Mouse (Mus musculus): ENCODE measurements around the gene Wee1. TPM values are rescaled to one million over a fixed set of nuclear protein-coding genes. Genes with fewer than 3 reads are reported as not detected.

Wee1 gene
- polyA plus RNA-seq (2015; fragmentation: Nextera tagmentation; extraction: Ambion mirVana): 5.2 TPM in 2 replicates

GRCm38 (mm10) chr7:110121516-110122288 lies at the start of gene Wee1:
TSS of gene Wee1 (plus strand) at chr7:110122046.
- WGBS: under 1% methylated on average over 81 of the region's 81 CpGs
- H3K9ac ChIP-seq: peak within 1 kb of the TSS; percentile 81
- peak; percentile 98 for ATAC-seq (ENCODE audit: low FRiP score)

GRCm38 (mm10) chr7:110078168-110078567 lies 43.7 kb upstream of the Wee1 start:
- WGBS: 96% methylated on average over 5 of the region's 5 CpGs
- no peak for ATAC-seq (ENCODE audit: low FRiP score)
- Histone ChIP-seq H3K27ac (no peak overlapping the region), H3K9ac (no peak overlapping the region), H3K4me2 (no peak overlapping the region), H3K4me1 (replicated peaks) (0 out of 2 replicates have a peak, but pooled peaks cover under 1% of the 10 kb centered on the region), H3K4me3 (no peak overlapping the region), H3K36me3 (peaks cover 95% of the 10 kb centered on the region), H3K27me3 (no peaks in the 10 kb centered on the region), H3K9me3 (no peaks in the 10 kb centered on the region)

More at GRCm38 (mm10) chr7:110121516-110122288, at the start of gene Wee1:
- Histone ChIP-seq H3K4me3 (peak within 1 kb of the TSS; percentile 89), H3K36me3 (no peaks in the 10 kb centered on the region), H3K4me1 (replicated peaks) (peaks cover 12% of the 10 kb centered on the region), H3K27ac (peak within 1 kb of the TSS; percentile 83), H3K27me3 (no peaks in the 10 kb centered on the region), H3K4me2 (peak within 1 kb of the TSS; percentile 73), H3K9me3 (no peaks in the 10 kb centered on the region)

DNA sequence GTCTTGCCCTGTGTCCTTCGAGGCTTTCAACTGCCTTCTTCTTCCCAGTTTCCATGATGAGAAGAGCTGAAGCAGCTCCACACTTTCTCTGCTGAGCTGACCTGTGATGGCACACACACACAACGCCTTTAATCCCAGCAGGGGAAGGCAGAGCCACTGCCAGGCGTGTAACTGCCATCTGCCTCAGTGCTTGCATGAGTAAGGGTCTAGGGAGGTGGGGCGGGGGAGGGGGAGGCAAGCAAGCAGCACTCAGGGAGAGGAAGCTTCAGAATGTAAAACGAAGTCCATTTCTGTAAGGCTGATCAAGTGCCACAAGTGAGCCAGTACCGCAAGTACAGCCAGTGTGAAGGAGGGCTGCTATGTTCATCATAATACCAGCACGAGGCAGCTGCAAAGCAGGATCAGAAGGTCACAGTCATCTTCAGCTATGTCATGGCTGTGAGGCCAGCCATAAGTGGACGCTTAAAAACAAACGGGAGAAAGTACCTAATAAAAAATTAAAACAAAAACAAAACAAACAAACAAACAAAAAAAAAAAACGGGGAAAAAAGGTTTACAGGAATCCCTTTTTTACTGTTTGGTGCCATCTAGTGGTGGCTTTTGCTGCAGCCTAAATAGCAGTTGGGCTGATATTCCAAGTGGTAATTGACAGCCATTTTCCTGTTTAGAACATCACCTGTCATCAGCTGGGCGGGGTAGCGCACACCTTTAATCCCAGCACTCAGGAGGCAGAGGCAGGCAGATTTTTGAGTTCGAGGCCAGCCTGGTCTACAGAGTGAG lies 38.3 kb upstream of the Wee1 start:
- peak overlapping the region; percentile 67; the same call in 1 of the 2 replicates for H3K27ac ChIP-seq
- H3K27me3 ChIP-seq: no peaks in the 10 kb centered on the region
- H3K9ac ChIP-seq: no peak overlapping the region
- 0 out of 2 replicates have a peak, but pooled peaks cover 5% of the 10 kb centered on the region for H3K4me1 ChIP-seq (replicated peaks)
- no peak for ATAC-seq (ENCODE audit: low FRiP score)
- H3K9me3 ChIP-seq: no peaks in the 10 kb centered on the region
- H3K4me3 ChIP-seq: no peak overlapping the region
- H3K36me3 ChIP-seq: peaks cover 95% of the 10 kb centered on the region
- 67% methylated on average over 13 of the region's 13 CpGs for WGBS
- no peak overlapping the region for H3K4me2 ChIP-seq

GRCm38 (mm10) chr7:110085217-110085616 lies 36.6 kb upstream of the Wee1 start:
- H3K4me1 ChIP-seq (replicated peaks): 0 out of 2 replicates have a peak, but pooled peaks cover 5% of the 10 kb centered on the region
- no peaks in the 10 kb centered on the region for H3K9me3 ChIP-seq
- H3K9ac ChIP-seq: no peak overlapping the region
- no peak overlapping the region for H3K4me3 ChIP-seq
- H3K36me3 ChIP-seq: peaks cover 94% of the 10 kb centered on the region
- no peak overlapping the region for H3K4me2 ChIP-seq
- H3K27me3 ChIP-seq: no peaks in the 10 kb centered on the region
- H3K27ac ChIP-seq: no peak overlapping the region
- ATAC-seq (ENCODE audit: low FRiP score): no peak

GRCm38 (mm10) chr7:110087914-110088313 lies 33.9 kb upstream of the Wee1 start:
- Histone ChIP-seq H3K36me3 (peaks cover 84% of the 10 kb centered on the region), H3K27me3 (no peaks in the 10 kb centered on the region), H3K9ac (no peak overlapping the region), H3K27ac (no peak overlapping the region), H3K4me1 (replicated peaks) (peaks cover 18% of the 10 kb centered on the region), H3K4me2 (no peak overlapping the region), H3K9me3 (no peaks in the 10 kb centered on the region), H3K4me3 (no peak overlapping the region)
- no peak for ATAC-seq (ENCODE audit: low FRiP score)
- WGBS: 86% methylated on average over 4 of the region's 4 CpGs

GRCm38 (mm10) chr7:110091670-110092069 lies 30.2 kb upstream of the Wee1 start:
- Histone ChIP-seq H3K36me3 (peaks cover 81% of the 10 kb centered on the region), H3K27ac (no peak overlapping the region), H3K4me2 (no peak overlapping the region), H3K27me3 (no peaks in the 10 kb centered on the region), H3K9ac (no peak overlapping the region), H3K4me1 (replicated peaks) (peaks cover 13% of the 10 kb centered on the region), H3K4me3 (no peak overlapping the region), H3K9me3 (no peaks in the 10 kb centered on the region)
- 0 out of 2 replicates have a peak, but pooled peaks have one; percentile 49 for ATAC-seq (ENCODE audit: low FRiP score)
- 51% methylated on average over 7 of the region's 7 CpGs for WGBS

DNA sequence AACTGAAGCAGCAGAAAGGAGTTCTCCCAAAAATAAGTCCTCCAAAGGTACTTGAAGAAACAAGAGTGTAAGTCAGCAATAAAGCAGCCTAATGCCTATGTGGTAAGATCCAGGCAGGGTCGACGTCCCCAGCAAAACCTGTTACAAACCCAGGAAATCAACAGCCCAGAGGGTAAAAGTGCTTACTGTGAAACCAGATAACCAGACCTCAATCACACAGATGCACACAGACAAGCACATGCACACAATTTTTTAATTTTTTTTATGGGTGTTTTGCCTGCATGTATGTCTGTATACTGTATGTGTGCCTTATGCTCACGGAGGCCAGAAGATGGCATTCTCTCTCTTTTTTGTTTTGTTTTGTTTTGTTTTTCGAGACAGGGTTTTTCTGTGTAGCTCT lies 25.5 kb upstream of the Wee1 start:
- no peak for ATAC-seq (ENCODE audit: low FRiP score)
- H3K9me3 ChIP-seq: no peaks in the 10 kb centered on the region
- H3K4me2 ChIP-seq: no peak overlapping the region
- H3K36me3 ChIP-seq: peaks cover 46% of the 10 kb centered on the region
- 84% methylated on average over 4 of the region's 4 CpGs for WGBS
- H3K27me3 ChIP-seq: no peaks in the 10 kb centered on the region
- H3K9ac ChIP-seq: no peak overlapping the region
- H3K4me1 ChIP-seq (replicated peaks): peaks cover 10% of the 10 kb centered on the region
- H3K4me3 ChIP-seq: no peak overlapping the region
- no peak overlapping the region for H3K27ac ChIP-seq

GRCm38 (mm10) chr7:110097106-110097793 lies 24.6 kb upstream of the Wee1 start:
- H3K9ac ChIP-seq: no peak overlapping the region
- WGBS: 55% methylated on average over 7 of the region's 7 CpGs
- no peak overlapping the region for H3K4me2 ChIP-seq
- no peak overlapping the region for H3K4me3 ChIP-seq
- H3K36me3 ChIP-seq: peaks cover 39% of the 10 kb centered on the region
- H3K9me3 ChIP-seq: no peaks in the 10 kb centered on the region
- H3K27ac ChIP-seq: no peak overlapping the region
- no peak for ATAC-seq (ENCODE audit: low FRiP score)
- H3K4me1 ChIP-seq (replicated peaks): 0 out of 2 replicates have a peak, but pooled peaks cover under 1% of the 10 kb centered on the region
- H3K27me3 ChIP-seq: no peaks in the 10 kb centered on the region

- H3K36me3 ChIP-seq: peaks cover 8% of the 10 kb centered on the region
- H3K4me1 ChIP-seq (replicated peaks): no peaks in the 10 kb centered on the region
- no peak for ATAC-seq (ENCODE audit: low FRiP score)
- H3K4me3 ChIP-seq: no peak overlapping the region
- WGBS: 60% methylated on average over 6 of the region's 6 CpGs
- no peaks in the 10 kb centered on the region for H3K27me3 ChIP-seq
- H3K4me2 ChIP-seq: no peak overlapping the region
- no peak overlapping the region for H3K9ac ChIP-seq
- H3K9me3 ChIP-seq: no peaks in the 10 kb centered on the region
- no peak overlapping the region for H3K27ac ChIP-seq
Observed at GRCm38 (mm10) chr7:110100854-110101253, 21.0 kb upstream of the Wee1 start.

- Histone ChIP-seq H3K36me3 (peaks cover 4% of the 10 kb centered on the region), H3K4me1 (replicated peaks) (no peaks in the 10 kb centered on the region), H3K27ac (no peak overlapping the region), H3K9ac (no peak overlapping the region), H3K4me2 (no peak overlapping the region), H3K27me3 (no peaks in the 10 kb centered on the region), H3K4me3 (no peak overlapping the region), H3K9me3 (no peaks in the 10 kb centered on the region)
- no peak for ATAC-seq (ENCODE audit: low FRiP score)
- WGBS: 79% methylated on average over 5 of the region's 5 CpGs
Observed at GRCm38 (mm10) chr7:110101266-110101665, 20.6 kb upstream of the Wee1 start.

GRCm38 (mm10) chr7:110105041-110105440 lies 16.8 kb upstream of the Wee1 start:
- no peak for ATAC-seq (ENCODE audit: low FRiP score)
- Histone ChIP-seq H3K9me3 (no peaks in the 10 kb centered on the region), H3K27ac (no peak overlapping the region), H3K36me3 (no peaks in the 10 kb centered on the region), H3K4me3 (no peak overlapping the region), H3K4me1 (replicated peaks) (peaks cover 13% of the 10 kb centered on the region), H3K27me3 (no peaks in the 10 kb centered on the region), H3K9ac (no peak overlapping the region), H3K4me2 (no peak overlapping the region)
- 85% methylated on average over 5 of the region's 5 CpGs for WGBS

DNA sequence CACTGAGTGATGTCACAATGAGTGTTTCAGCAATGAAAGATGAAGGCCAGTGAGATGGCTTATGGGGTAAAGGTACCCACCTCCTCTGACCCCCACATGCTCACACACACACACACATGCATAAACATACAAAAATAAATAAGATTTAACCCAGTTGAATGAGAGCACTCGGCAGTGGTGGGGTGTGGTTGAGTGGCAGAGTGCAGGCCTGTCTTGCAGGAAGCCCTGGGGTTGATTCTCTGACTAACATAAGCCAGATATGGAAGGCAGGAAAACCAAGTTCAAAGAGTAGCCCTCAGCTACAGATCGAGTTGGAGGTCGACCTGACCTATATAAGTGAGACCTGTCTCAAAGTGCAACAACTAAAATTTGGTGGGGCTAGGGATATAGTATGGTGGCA lies 15.2 kb upstream of the Wee1 start:
- H3K4me1 ChIP-seq (replicated peaks): peaks cover 13% of the 10 kb centered on the region
- H3K4me2 ChIP-seq: no peak overlapping the region
- H3K27me3 ChIP-seq: no peaks in the 10 kb centered on the region
- H3K9ac ChIP-seq: no peak overlapping the region
- no peak overlapping the region for H3K4me3 ChIP-seq
- H3K36me3 ChIP-seq: no peaks in the 10 kb centered on the region
- H3K9me3 ChIP-seq: no peaks in the 10 kb centered on the region
- no peak overlapping the region for H3K27ac ChIP-seq
- 96% methylated on average over 3 of the region's 3 CpGs for WGBS
- no peak for ATAC-seq (ENCODE audit: low FRiP score)
